Mouse (Mus musculus) heart, embryonic 14.5 days (tissue): Measurements from ENCODE around the gene Ces1e. TPM values are rescaled to one million over a fixed set of nuclear protein-coding genes. Genes with fewer than 3 reads are reported as not detected.
"Not testable (repeated sequence)": the region's sequence is repeated elsewhere in the genome, so short reads cannot be mapped to it uniquely, and the experiment has no call there.

Experiments
- ATAC-seq: fragments of 200-750 bp; cut with Nextera tagmentation; 2 replicates; pipeline ENCODE4 v1.8.0; 2017; ENCODE audit warnings: low read depth, moderate TSS enrichment; ENCODE audit not compliant: insufficient number of reproducible peaks, insufficient read depth, low FRiP score
- H3K27ac ChIP-seq, 2 experiments: fragments of 200-500 bp in 1 of 2; fragments of 300-500 bp in 1 of 2; sonication (generic) in 1 of 2; replicated peaks in 1 of 2; 2 replicates each; pipeline ENCODE4 v1.5.1; 2012 to 2014; ENCODE audit warnings: low read depth in 2 of 2, low read length in 2 of 2, control low read depth in 1 of 2, mild to moderate bottlenecking in 1 of 2, mixed read lengths in 1 of 2; ENCODE audit not compliant: control insufficient read depth in 1 of 2, insufficient read depth in 1 of 2
- H3K27me3 ChIP-seq: fragments of 300-500 bp; sonication (generic); 2 replicates; pipeline ENCODE4 v1.6.1; 2014; ENCODE audit warnings: mild to moderate bottlenecking, low read length, control low read depth; ENCODE audit not compliant: control insufficient read depth, insufficient read depth
- H3K36me3 ChIP-seq: fragments of 300-500 bp; sonication (generic); 2 replicates; pipeline ENCODE4 v1.6.1; 2014; ENCODE audit warnings: mild to moderate bottlenecking, control low read depth, low read length, mixed read lengths; ENCODE audit not compliant: control insufficient read depth, insufficient read depth
- H3K4me1 ChIP-seq, 2 experiments: fragments of 200-500 bp in 1 of 2; fragments of 300-500 bp in 1 of 2; sonication (generic) in 1 of 2; 2 replicates each; pipeline ENCODE4 v1.6.1; 2012 to 2014; ENCODE audit warnings: low read length in 2 of 2, control low read depth in 1 of 2, mixed read lengths in 1 of 2; ENCODE audit not compliant: control insufficient read depth in 2 of 2, insufficient read depth in 2 of 2
- H3K4me2 ChIP-seq: fragments of 300-500 bp; sonication (generic); 2 replicates; pipeline ENCODE4 v1.6.1; 2014; ENCODE audit warnings: mild to moderate bottlenecking, low read length
- H3K4me3 ChIP-seq, 2 experiments: fragments of 200-500 bp in 1 of 2; fragments of 300-500 bp in 1 of 2; sonication (generic) in 1 of 2; 2 replicates each; pipeline ENCODE4 v1.5.1; 2012 to 2014; ENCODE audit warnings: low read length in 2 of 2, mild to moderate bottlenecking in 2 of 2, control low read depth in 1 of 2, low read depth in 1 of 2, moderate library complexity in 1 of 2; ENCODE audit not compliant: control insufficient read depth in 1 of 2, insufficient read depth in 1 of 2
- H3K9ac ChIP-seq: fragments of 300-500 bp; sonication (generic); 2 replicates; pipeline ENCODE4 v1.6.1; 2014; ENCODE audit warnings: mild to moderate bottlenecking, low read length
- H3K9me3 ChIP-seq: fragments of 300-500 bp; sonication (generic); 2 replicates; pipeline ENCODE4 v1.6.1; 2016; ENCODE audit warnings: low read length, control low read depth; ENCODE audit not compliant: control insufficient read depth
- WGBS: fragments of 180-500 bp; shearing (Covaris S2); extraction: QIAGEN DNeasy Blood & Tissue Kit; methylation state at CpG from one replicate; pipeline ENCODE4 v1.1.7; 2014; 5-methylcytosine and 5-hydroxymethylcytosine counted together
- polyA plus RNA-seq: library from polyadenylated mRNA; unstranded; fragments of >200 nt; fragmentation: Nextera tagmentation; extraction: Ambion mirVana; gene quantifications from 2 replicates; pipeline ENCODE4 v1.2.1, GENCODE M21; 2014

Gene Ces1e
- polyA plus RNA-seq, 1 experiment from 2014 or later = 0.12 TPM

DNA sequence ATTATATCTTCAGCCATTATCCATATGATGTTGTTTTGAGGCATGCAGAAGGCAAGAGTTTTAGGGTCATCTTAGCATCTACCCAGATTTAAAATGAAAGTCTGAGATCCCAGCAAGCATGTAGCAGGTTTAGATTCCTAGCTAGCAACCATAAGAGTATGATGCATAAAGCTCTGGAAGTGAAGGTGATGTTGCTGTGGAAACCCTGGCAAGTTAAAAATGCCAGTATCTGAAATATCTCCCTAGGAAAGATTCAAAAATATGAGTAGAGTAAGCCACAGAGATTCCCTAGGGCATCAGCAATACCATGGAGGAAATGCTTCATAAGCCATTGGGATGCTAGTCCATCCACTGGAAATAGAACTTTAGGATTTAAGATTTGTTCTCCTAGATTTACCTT lies 10.5 kb upstream of the Ces1e start:
- no peaks in the 10 kb centered on the region for H3K9me3 ChIP-seq
- no peak overlapping the region for H3K4me2 ChIP-seq
- no peak for ATAC-seq
- H3K4me1 ChIP-seq = no peaks in the 10 kb centered on the region
- no peaks in the 10 kb centered on the region for H3K36me3 ChIP-seq
- H3K27ac ChIP-seq = no peak overlapping the region
- no peak overlapping the region for H3K4me3 ChIP-seq
- no peaks in the 10 kb centered on the region for H3K27me3 ChIP-seq
- H3K9ac ChIP-seq = no peak overlapping the region

DNA sequence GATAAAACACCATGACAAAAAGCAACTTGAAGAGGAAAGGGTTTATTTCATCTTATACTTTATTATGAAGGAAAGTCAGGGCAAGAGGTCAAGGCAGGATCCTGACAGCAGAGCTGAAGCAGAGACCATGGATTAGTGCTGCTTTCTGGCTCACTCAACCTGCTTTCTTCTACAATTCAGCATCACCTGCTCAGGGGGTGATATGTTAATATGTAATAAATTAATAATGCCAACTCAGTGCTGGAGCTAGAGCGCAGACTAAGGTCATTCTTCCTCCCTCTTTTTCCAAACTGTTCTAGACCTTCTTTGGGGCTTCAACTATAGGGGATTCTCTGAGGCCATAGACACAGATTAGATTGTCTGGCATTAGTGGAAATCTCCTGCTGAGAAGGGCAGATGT lies 6.3 kb upstream of the Ces1e start:
- no peaks in the 10 kb centered on the region for H3K4me1 ChIP-seq
- no peaks in the 10 kb centered on the region for H3K36me3 ChIP-seq
- H3K27ac ChIP-seq = no peak overlapping the region
- H3K4me3 ChIP-seq = no peak overlapping the region
- H3K27me3 ChIP-seq = no peaks in the 10 kb centered on the region
- H3K4me2 ChIP-seq = no peak overlapping the region
- no peak overlapping the region for H3K9ac ChIP-seq
- WGBS = 90% methylated on average over 1 of the region's 1 CpGs
- H3K9me3 ChIP-seq = no peaks in the 10 kb centered on the region
- ATAC-seq = no peak

DNA sequence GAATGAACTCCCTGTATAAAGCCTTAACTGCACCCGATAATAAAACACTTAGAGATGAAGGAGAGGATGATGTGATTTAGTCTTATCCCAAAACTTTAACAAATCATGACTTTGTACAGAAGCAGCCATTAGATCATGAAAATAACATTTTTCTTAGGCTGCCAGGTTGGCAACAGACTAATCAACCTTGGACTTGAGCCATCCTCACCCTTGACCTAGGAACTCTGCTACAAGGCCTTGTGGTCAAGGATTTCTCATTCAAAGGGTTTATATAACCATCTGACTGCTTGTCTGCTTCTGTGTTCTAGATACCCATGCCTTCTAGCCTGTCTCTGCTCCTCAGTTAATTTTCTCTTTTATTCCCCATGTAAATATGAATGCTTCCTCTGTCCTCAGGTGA lies 5.3 kb upstream of the Ces1e start:
- Histone ChIP-seq H3K27me3 (no peaks in the 10 kb centered on the region), H3K4me1 (no peaks in the 10 kb centered on the region), H3K9me3 (no peaks in the 10 kb centered on the region), H3K36me3 (no peaks in the 10 kb centered on the region), H3K4me3 (no peak overlapping the region), H3K27ac (no peak overlapping the region), H3K4me2 (no peak overlapping the region), H3K9ac (no peak overlapping the region)
- 66% methylated on average over 1 of the region's 1 CpGs for WGBS
- ATAC-seq = no peak

DNA sequence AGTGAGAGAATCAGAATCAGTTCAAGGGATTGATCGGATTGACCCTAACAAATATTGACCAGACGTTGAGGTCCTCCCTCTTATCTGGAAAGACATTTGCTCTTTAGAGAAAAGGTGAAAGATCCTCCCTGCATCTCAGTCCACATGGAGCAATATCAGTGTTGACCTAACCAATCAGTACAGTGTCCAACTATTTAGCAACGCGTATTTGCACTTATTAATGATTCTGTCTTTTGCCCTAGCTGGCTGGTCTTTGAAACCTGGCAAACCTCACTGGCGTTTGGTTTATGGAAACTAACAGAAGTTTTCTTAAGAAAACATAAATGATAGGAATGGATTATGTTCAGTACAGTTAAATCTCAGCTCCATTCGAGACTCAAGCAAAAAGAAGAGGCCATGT lies 4.6 kb upstream of the Ces1e start:
- H3K9me3 ChIP-seq = no peaks in the 10 kb centered on the region
- H3K4me3 ChIP-seq = no peak overlapping the region
- no peaks in the 10 kb centered on the region for H3K27me3 ChIP-seq
- no peak overlapping the region for H3K27ac ChIP-seq
- ATAC-seq = no peak
- no peak overlapping the region for H3K4me2 ChIP-seq
- no peaks in the 10 kb centered on the region for H3K4me1 ChIP-seq
- H3K36me3 ChIP-seq = no peaks in the 10 kb centered on the region
- WGBS = 69% methylated on average over 6 of the region's 6 CpGs
- H3K9ac ChIP-seq = no peak overlapping the region

DNA sequence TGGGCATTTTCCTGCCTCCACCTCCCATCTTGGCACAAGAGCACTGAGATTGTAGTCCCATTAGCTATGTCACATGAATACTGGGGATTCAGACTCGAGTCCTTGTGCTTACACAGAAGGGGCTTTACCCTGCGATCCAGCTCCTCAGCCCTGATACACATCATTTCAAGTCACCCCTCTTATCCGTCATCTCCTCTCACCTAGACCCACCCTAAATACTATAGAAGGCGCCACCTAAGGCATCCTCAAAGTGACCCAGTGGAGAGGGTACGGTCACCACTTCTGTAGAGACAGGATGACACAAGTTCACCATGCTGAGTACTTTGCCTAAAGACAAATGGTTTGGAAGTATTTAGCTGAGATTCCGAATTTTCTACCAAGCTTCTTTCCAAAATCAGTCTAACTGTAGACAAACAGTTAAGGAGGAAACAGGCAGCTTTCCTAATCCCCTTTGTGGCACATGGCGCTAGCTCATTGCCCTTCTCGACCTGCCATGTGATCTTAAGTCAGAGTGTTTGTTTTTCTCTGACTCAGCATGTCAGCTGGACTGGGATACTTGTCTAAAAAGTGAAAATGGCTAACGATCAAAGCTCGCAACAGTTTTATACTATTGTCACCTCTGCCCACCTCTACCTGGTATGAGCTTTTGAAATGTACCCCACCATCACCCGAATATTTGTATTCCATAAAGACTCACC lies 597 bp downstream of the Ces1e start:
- Histone ChIP-seq H3K4me1 (no peaks in the 10 kb centered on the region), H3K4me2 (no peak overlapping the region), H3K27ac (no peak overlapping the region), H3K36me3 (no peaks in the 10 kb centered on the region), H3K9ac (no peak overlapping the region), H3K4me3 (no peak overlapping the region), H3K27me3 (no peaks in the 10 kb centered on the region), H3K9me3 (no peaks in the 10 kb centered on the region)
- 64% methylated on average over 11 of the region's 11 CpGs for WGBS
- no peak for ATAC-seq

DNA sequence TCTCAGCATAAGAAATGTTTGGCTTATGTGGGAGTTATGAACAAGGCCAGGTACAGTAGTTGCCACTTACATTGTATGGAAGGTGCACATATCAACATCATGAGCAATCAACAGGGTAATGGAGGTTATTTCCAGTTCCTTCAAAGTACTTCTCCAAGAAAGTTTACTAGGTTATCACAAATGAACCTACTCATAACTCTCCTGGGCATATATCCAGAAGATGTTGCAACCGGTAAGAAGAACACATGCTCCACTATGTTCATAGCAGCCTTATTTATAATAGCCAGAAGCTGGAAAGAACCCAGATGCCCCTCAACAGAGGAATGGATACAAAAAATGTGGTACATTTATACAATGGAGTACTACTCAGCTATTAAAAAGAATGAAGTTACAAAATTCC lies 2.9 kb downstream of the Ces1e start:
- not testable (repeated sequence) for ATAC-seq, H3K9ac ChIP-seq, H3K4me1 ChIP-seq, H3K4me3 ChIP-seq, H3K9me3 ChIP-seq, H3K36me3 ChIP-seq, H3K4me2 ChIP-seq, H3K27me3 ChIP-seq, H3K27ac ChIP-seq
- 88% methylated on average over 1 of the region's 1 CpGs for WGBS

DNA sequence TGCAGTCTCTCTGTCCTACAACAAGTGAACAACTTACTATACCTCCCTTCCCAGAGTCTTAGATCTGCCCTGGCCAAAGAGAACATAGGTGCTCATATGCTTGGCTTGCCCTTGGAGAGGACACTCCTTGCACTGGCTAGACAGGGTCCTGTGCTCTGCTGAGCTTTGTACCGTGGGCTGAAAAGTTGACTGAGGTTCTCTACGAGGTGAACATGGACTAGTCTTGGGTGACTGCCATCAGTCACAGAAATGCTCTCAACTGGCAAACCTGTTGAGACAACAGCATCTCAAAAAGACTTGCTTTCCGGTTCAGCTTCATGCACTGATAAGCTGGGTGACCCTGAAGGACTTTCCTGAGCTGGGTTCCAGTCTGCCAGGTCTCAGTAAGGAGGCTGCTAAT lies 7.5 kb downstream of the Ces1e start:
- no peak for ATAC-seq
- H3K4me1 ChIP-seq = peaks cover 7 to 18% of the 10 kb centered on the region in 2 experiments
- H3K27ac ChIP-seq = no peak overlapping the region
- no peaks in the 10 kb centered on the region for H3K9me3 ChIP-seq
- H3K4me3 ChIP-seq = no peak overlapping the region
- no peak overlapping the region for H3K9ac ChIP-seq
- H3K36me3 ChIP-seq = no peaks in the 10 kb centered on the region
- H3K4me2 ChIP-seq = no peak overlapping the region
- H3K27me3 ChIP-seq = no peaks in the 10 kb centered on the region
- WGBS = 59% methylated on average over 3 of the region's 3 CpGs

DNA sequence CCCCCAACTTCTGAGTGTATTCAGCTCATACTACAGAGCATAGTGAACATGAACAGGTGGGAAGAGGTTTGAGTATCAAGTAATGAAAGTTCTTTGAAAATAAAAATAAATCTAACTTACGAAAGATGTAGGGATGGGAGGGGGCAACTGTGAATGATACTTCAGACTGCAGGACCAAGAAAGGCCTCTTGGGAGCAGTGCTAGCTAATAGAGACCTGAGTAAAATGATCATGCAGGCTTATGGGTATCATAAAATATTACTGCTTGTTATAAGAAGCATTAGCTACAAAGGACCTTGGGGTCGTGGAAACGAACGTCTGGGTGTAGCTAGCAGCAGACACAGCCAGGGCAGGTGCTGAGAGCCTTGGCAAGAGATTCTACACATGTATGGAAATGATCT lies 11.6 kb downstream of the Ces1e start:
- Histone ChIP-seq H3K27ac (peak overlapping the region; percentile 62 to 74; a peak in 3 of 4 replicates), H3K9ac (no peak overlapping the region), H3K4me2 (0 out of 2 replicates have a peak overlapping the region, but pooled peaks have one; percentile 9)

More for the DNA sequence above, 11.6 kb downstream of the Ces1e start:
- ATAC-seq = no peak
- H3K36me3 ChIP-seq = no peaks in the 10 kb centered on the region
- WGBS = 49% methylated on average over 4 of the region's 4 CpGs
- peaks cover 7 to 20% of the 10 kb centered on the region in 2 experiments for H3K4me1 ChIP-seq
- H3K4me3 ChIP-seq = no peak overlapping the region
- H3K27me3 ChIP-seq = no peaks in the 10 kb centered on the region
- H3K9me3 ChIP-seq = no peaks in the 10 kb centered on the region
